Mouse (Mus musculus): Measurements from ENCODE around the gene Zfp64. TPM values are rescaled to one million over a fixed set of nuclear protein-coding genes. Genes with fewer than 3 reads are reported as not detected.

Zfp64 gene
- total RNA-seq (2017), result 24.0 and 35.9 TPM in 2 replicates

GRCm38 (mm10) chr2:168954835-168955716 is at the start of gene Zfp64:
Zfp64 (minus strand) TSS chr2:168955587.
- peak; percentile 90 to 91 for ATAC-seq (replicated peaks in 1 of 2; ENCODE audit: insufficient read depth in 1 of 2, low FRiP score in 2 of 2, low TSS enrichment in 1 of 2, low read depth in 1 of 2, poor library complexity in 2 of 2, severe bottlenecking in 2 of 2)

- ATAC-seq (replicated peaks in 1 of 2; ENCODE audit: insufficient read depth in 1 of 2, low FRiP score in 2 of 2, low TSS enrichment in 1 of 2, low read depth in 1 of 2, poor library complexity in 2 of 2, severe bottlenecking in 2 of 2), result peak in 1 of 2 experiments; percentile 60; a peak in 3 of 4 replicates
Observed at GRCm38 (mm10) chr2:168992642-168993420, 37.4 kb upstream of the Zfp64 start.

- ATAC-seq (replicated peaks in 1 of 2; ENCODE audit: insufficient read depth in 1 of 2, low FRiP score in 2 of 2, low TSS enrichment in 1 of 2, low read depth in 1 of 2, poor library complexity in 2 of 2, severe bottlenecking in 2 of 2), result no peak
Observed at GRCm38 (mm10) chr2:168990957-168991356, 35.6 kb upstream of the Zfp64 start.

- no peak for ATAC-seq (replicated peaks in 1 of 2; ENCODE audit: insufficient read depth in 1 of 2, low FRiP score in 2 of 2, low TSS enrichment in 1 of 2, low read depth in 1 of 2, poor library complexity in 2 of 2, severe bottlenecking in 2 of 2)
Observed at GRCm38 (mm10) chr2:168990061-168990753, 34.8 kb upstream of the Zfp64 start.

- ATAC-seq (replicated peaks in 1 of 2; ENCODE audit: insufficient read depth in 1 of 2, low FRiP score in 2 of 2, low TSS enrichment in 1 of 2, low read depth in 1 of 2, poor library complexity in 2 of 2, severe bottlenecking in 2 of 2), result no peak
Observed at GRCm38 (mm10) chr2:168988056-168988455, 32.7 kb upstream of the Zfp64 start.

GRCm38 (mm10) chr2:168987421-168987820 is 32.0 kb upstream of the Zfp64 start:
- ATAC-seq (replicated peaks in 1 of 2; ENCODE audit: insufficient read depth in 1 of 2, low FRiP score in 2 of 2, low TSS enrichment in 1 of 2, low read depth in 1 of 2, poor library complexity in 2 of 2, severe bottlenecking in 2 of 2), result no peak

- ATAC-seq (replicated peaks in 1 of 2; ENCODE audit: insufficient read depth in 1 of 2, low FRiP score in 2 of 2, low TSS enrichment in 1 of 2, low read depth in 1 of 2, poor library complexity in 2 of 2, severe bottlenecking in 2 of 2), result no peak
Observed at GRCm38 (mm10) chr2:168981951-168982350, 26.6 kb upstream of the Zfp64 start.

- ATAC-seq (replicated peaks in 1 of 2; ENCODE audit: insufficient read depth in 1 of 2, low FRiP score in 2 of 2, low TSS enrichment in 1 of 2, low read depth in 1 of 2, poor library complexity in 2 of 2, severe bottlenecking in 2 of 2), result no peak
Observed at GRCm38 (mm10) chr2:168981448-168981847, 26.1 kb upstream of the Zfp64 start.

GRCm38 (mm10) chr2:168980859-168981258 is 25.5 kb upstream of the Zfp64 start:
- ATAC-seq (replicated peaks in 1 of 2; ENCODE audit: insufficient read depth in 1 of 2, low FRiP score in 2 of 2, low TSS enrichment in 1 of 2, low read depth in 1 of 2, poor library complexity in 2 of 2, severe bottlenecking in 2 of 2), result peak; percentile 77

- ATAC-seq (replicated peaks in 1 of 2; ENCODE audit: insufficient read depth in 1 of 2, low FRiP score in 2 of 2, low TSS enrichment in 1 of 2, low read depth in 1 of 2, poor library complexity in 2 of 2, severe bottlenecking in 2 of 2), result no peak
Observed at GRCm38 (mm10) chr2:168979742-168980141, 24.4 kb upstream of the Zfp64 start.

- ATAC-seq (replicated peaks in 1 of 2; ENCODE audit: insufficient read depth in 1 of 2, low FRiP score in 2 of 2, low TSS enrichment in 1 of 2, low read depth in 1 of 2, poor library complexity in 2 of 2, severe bottlenecking in 2 of 2), result peak; percentile 62 to 68
Observed at GRCm38 (mm10) chr2:168978031-168978430, 22.6 kb upstream of the Zfp64 start.

GRCm38 (mm10) chr2:168970131-168970530 is 14.7 kb upstream of the Zfp64 start:
- no peak for ATAC-seq (replicated peaks in 1 of 2; ENCODE audit: insufficient read depth in 1 of 2, low FRiP score in 2 of 2, low TSS enrichment in 1 of 2, low read depth in 1 of 2, poor library complexity in 2 of 2, severe bottlenecking in 2 of 2)

- ATAC-seq (replicated peaks in 1 of 2; ENCODE audit: insufficient read depth in 1 of 2, low FRiP score in 2 of 2, low TSS enrichment in 1 of 2, low read depth in 1 of 2, poor library complexity in 2 of 2, severe bottlenecking in 2 of 2), result no peak
Observed at GRCm38 (mm10) chr2:168968136-168968925, 12.9 kb upstream of the Zfp64 start.

- ATAC-seq (replicated peaks in 1 of 2; ENCODE audit: insufficient read depth in 1 of 2, low FRiP score in 2 of 2, low TSS enrichment in 1 of 2, low read depth in 1 of 2, poor library complexity in 2 of 2, severe bottlenecking in 2 of 2), result no peak
Observed at GRCm38 (mm10) chr2:168966525-168966924, 11.1 kb upstream of the Zfp64 start.

GRCm38 (mm10) chr2:168964849-168965248 is 9.5 kb upstream of the Zfp64 start:
- ATAC-seq (replicated peaks in 1 of 2; ENCODE audit: insufficient read depth in 1 of 2, low FRiP score in 2 of 2, low TSS enrichment in 1 of 2, low read depth in 1 of 2, poor library complexity in 2 of 2, severe bottlenecking in 2 of 2), result no peak

GRCm38 (mm10) chr2:168961729-168962666 is 6.6 kb upstream of the Zfp64 start:
- no peak for ATAC-seq (replicated peaks in 1 of 2; ENCODE audit: insufficient read depth in 1 of 2, low FRiP score in 2 of 2, low TSS enrichment in 1 of 2, low read depth in 1 of 2, poor library complexity in 2 of 2, severe bottlenecking in 2 of 2)

All from hematopoietic stem cell, adult 5-6 weeks (primary cell).